Mouse (Mus musculus): ENCODE results near the gene Arsa.
"Not testable (repeated sequence)": the region's sequence is repeated elsewhere in the genome, so short reads cannot be mapped to it uniquely, and the experiment has no call there.

DNA sequence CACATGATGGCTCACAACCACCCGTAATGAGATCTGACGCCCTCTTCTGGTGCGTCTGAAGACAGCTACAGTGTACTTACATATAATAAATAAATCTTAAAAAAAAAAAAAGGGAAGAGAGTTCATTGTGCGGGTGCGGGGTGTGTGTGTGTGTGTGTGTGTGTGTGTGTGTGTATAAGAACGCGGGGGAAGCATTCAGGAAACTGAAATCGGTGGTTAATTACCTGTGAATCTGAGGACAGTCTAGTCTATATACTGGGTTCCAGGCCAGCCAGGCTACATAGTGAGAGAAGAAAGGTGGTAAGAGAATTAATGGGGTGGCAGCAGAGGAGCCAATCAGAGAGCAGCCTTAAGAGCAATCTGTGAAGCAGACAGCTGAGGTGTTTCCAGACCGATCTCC lies 46.5 kb downstream of the Arsa start:
- TF ChIP-seq CTCF (IDR thresholded peaks at IDR 0.05; ENCODE audit: low read depth, low read length); POLR2A (IDR thresholded peaks at IDR 0.05; ENCODE audit: insufficient read depth, low read length): not testable (repeated sequence)

All from ES-Bruce4 (cell line).